In the genomic region with DNA sequence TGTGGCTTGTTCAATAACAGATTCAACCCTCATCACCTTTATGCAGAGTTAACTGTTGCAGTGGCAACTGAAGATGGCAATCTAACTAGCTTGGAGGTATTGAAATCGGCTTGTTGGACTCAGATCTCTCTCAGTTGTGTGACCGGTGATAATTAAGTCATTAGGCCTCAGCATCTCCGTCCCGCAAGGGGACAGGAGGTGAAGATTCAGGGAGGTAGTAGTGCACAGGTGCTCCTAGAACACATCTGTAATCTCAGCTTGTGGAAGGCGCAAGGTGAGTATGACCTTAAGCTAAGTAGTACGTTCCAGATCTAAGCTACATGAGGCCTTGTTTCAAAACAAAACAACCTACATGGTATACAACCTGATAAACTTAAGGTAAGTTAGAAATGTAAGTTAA, we compare ENCODE assay signal across 8 mouse cellular contexts. TPM values are rescaled to one million over a fixed set of nuclear protein-coding genes. Genes with fewer than 3 reads are reported as not detected.
A peak's percentile ranks its signal among the peaks of the same experiment; 100 is the strongest.
DNase-seq lines count a peak whose midpoint lies in the region; ATAC-seq and TF ChIP-seq lines count a peak whose summit lies in the region.

No protein-coding gene starts in this region.

- no peaks in the 10 kb centered on the region for H3K27me3 ChIP-seq in heart, embryonic 10.5 days (ENCODE audit: insufficient read depth, poor library complexity, severe bottlenecking)
- H3K27me3 ChIP-seq in lung, embryonic 16.5 days (ENCODE audit: control insufficient read depth, insufficient read depth, low read depth, low read length), result no peaks in the 10 kb centered on the region
- H3K27me3 ChIP-seq in intestine, postnatal 0 days (replicated peaks; ENCODE audit: control insufficient read depth, insufficient read depth, low read length), result no peaks in the 10 kb centered on the region
- H3K27me3 ChIP-seq in myocyte (ENCODE audit: control insufficient read depth, insufficient read depth, insufficient read length), result no peaks in the 10 kb centered on the region

- H3K4me2 ChIP-seq in lung, embryonic 16.5 days (ENCODE audit: low read depth, low read length), result peak overlapping the region; percentile 11
- no peak overlapping the region for H3K4me2 ChIP-seq in intestine, postnatal 0 days (replicated peaks; ENCODE audit: low read depth)
- peak overlapping the region; percentile 41 for H3K4me2 ChIP-seq in myocyte (ENCODE audit: low read depth)

- 54% methylated on average over 6 of the region's 6 CpGs for WGBS in heart, embryonic 10.5 days
- 50% methylated on average over 6 of the region's 6 CpGs for WGBS in lung, embryonic 16.5 days
- 52% methylated on average over 6 of the region's 6 CpGs for WGBS in intestine, postnatal 0 days

- peak overlapping the region; percentile 95; the same call in 1 of the 2 replicates for H3K27ac ChIP-seq in heart, embryonic 10.5 days
- no peak overlapping the region for H3K27ac ChIP-seq in lung, embryonic 16.5 days (ENCODE audit: low read length)
- H3K27ac ChIP-seq in intestine, postnatal 0 days (ENCODE audit: low read depth, low read length), result no peak overlapping the region

- no peak for DNase-seq in heart, embryonic 10.5 days (ENCODE audit: low spot score)
- no peak for DNase-seq in heart, adult 9 months (ENCODE audit: low spot score in 2 of 2)
- no peak for DNase-seq in lung, postnatal 4 days
- no peak for DNase-seq in embryo, embryonic 10 days (ENCODE audit: low spot score)
- no peak for DNase-seq in kidney, postnatal 4 days

- H3K79me2 ChIP-seq in myocyte (ENCODE audit: control insufficient read depth, insufficient read depth), result peaks cover 29% of the 10 kb centered on the region

- no peak for TF ChIP-seq POLR2A in myocyte (IDR thresholded peaks at IDR 0.05; ENCODE audit: insufficient read length, low read depth)

- TF ChIP-seq CTCF in intestine, postnatal 0 days (IDR thresholded peaks at IDR 0.05; ENCODE audit: low read depth), result no peak

- peaks cover 44% of the 10 kb centered on the region for H3K36me3 ChIP-seq in heart, embryonic 10.5 days
- H3K36me3 ChIP-seq in lung, embryonic 16.5 days (ENCODE audit: control insufficient read depth, insufficient read depth, low read length), result peaks cover 24% of the 10 kb centered on the region
- H3K36me3 ChIP-seq in intestine, postnatal 0 days (ENCODE audit: control insufficient read depth, insufficient read depth), result peaks cover 25% of the 10 kb centered on the region
- peaks cover 29% of the 10 kb centered on the region for H3K36me3 ChIP-seq in myocyte (ENCODE audit: control insufficient read depth, insufficient read depth)

- H3K9ac ChIP-seq in lung, embryonic 16.5 days (ENCODE audit: low read length), result no peak overlapping the region
- no peak overlapping the region for H3K9ac ChIP-seq in intestine, postnatal 0 days (ENCODE audit: low read depth, low read length)

- H3ac ChIP-seq in myocyte (ENCODE audit: control insufficient read depth, insufficient read length), result peak overlapping the region; percentile 44

- no peak for ATAC-seq in lung, embryonic 16.5 days (ENCODE audit: low read depth)
- ATAC-seq in intestine, postnatal 0 days, result no peak

- peak overlapping the region; percentile 90 for H3K4me3 ChIP-seq in heart, embryonic 10.5 days
- H3K4me3 ChIP-seq in lung, embryonic 16.5 days (ENCODE audit: low read length), result no peak overlapping the region
- H3K4me3 ChIP-seq in intestine, postnatal 0 days (ENCODE audit: low read depth, low read length), result peak overlapping the region; percentile 95; the same call in 1 of the 2 replicates
- peak overlapping the region; percentile 65 for H3K4me3 ChIP-seq in myocyte

- H3K9me3 ChIP-seq in heart, embryonic 10.5 days, result no peaks in the 10 kb centered on the region
- H3K9me3 ChIP-seq in lung, embryonic 16.5 days (ENCODE audit: control insufficient read depth, low read length), result no peaks in the 10 kb centered on the region
- H3K9me3 ChIP-seq in intestine, postnatal 0 days (ENCODE audit: control insufficient read depth), result no peaks in the 10 kb centered on the region

- H3K4me1 ChIP-seq in heart, embryonic 10.5 days, result no peaks in the 10 kb centered on the region
- 0 out of 2 replicates have a peak, but pooled peaks cover 2% of the 10 kb centered on the region for H3K4me1 ChIP-seq in lung, embryonic 16.5 days (replicated peaks; ENCODE audit: control insufficient read depth, insufficient read depth, low read length)
- H3K4me1 ChIP-seq in intestine, postnatal 0 days (replicated peaks; ENCODE audit: control insufficient read depth, insufficient read depth, low read length), result no peaks in the 10 kb centered on the region

TF ChIP-seq in myocyte, 11 proteins besides CTCF, POLR2A, EP300 and RAD21:
- no peak for TF ChIP-seq MAX (IDR thresholded peaks at IDR 0.05; ENCODE audit: low read depth)
- TF ChIP-seq MYOD1 (IDR thresholded peaks at IDR 0.05; ENCODE audit: control insufficient read depth in 1 of 3, insufficient read length in 2 of 3, low read depth in 2 of 3), result no peak
- TF ChIP-seq MYOG (IDR thresholded peaks at IDR 0.05; ENCODE audit: control insufficient read depth in 1 of 3, insufficient read depth in 1 of 3, insufficient read length in 2 of 3, low read depth in 2 of 3), result no peak
- TF ChIP-seq REST (IDR thresholded peaks at IDR 0.05; ENCODE audit: insufficient read depth, insufficient read length), result no peak
- TF ChIP-seq POLR2AphosphoS2 (IDR thresholded peaks at IDR 0.05; ENCODE audit: insufficient read length, low read depth), result no peak
- TF ChIP-seq TCF12 (IDR thresholded peaks at IDR 0.05; ENCODE audit: insufficient read depth, poor library complexity, severe bottlenecking), result no peak

RNA-seq across cellular contexts. Expression of a gene that starts 0.5 kb away (rescaled TPM):
- 530 and 623 TPM in 2 replicates for polyA plus RNA-seq in heart, embryonic 10.5 days (2016; fragmentation: Nextera tagmentation; extraction: Ambion mirVana)
- 606 and 647 TPM in 2 replicates for polyA plus RNA-seq in lung, embryonic 16.5 days (2015; fragmentation: Nextera tagmentation; extraction: Ambion mirVana)
- polyA plus RNA-seq in intestine, postnatal 0 days (2015; fragmentation: Nextera tagmentation; extraction: Ambion mirVana), result 348 and 361 TPM in 2 replicates
- 240 TPM for polyA plus RNA-seq in myocyte (2012; fragmentation: generic; extraction: Trizol)

RNA-seq across cellular contexts. Expression of a gene that starts 50.1 kb away (rescaled TPM):
- not detected in 2 replicates for polyA plus RNA-seq in heart, embryonic 10.5 days (2016; fragmentation: Nextera tagmentation; extraction: Ambion mirVana)
- not detected in 2 replicates for polyA plus RNA-seq in lung, embryonic 16.5 days (2015; fragmentation: Nextera tagmentation; extraction: Ambion mirVana)
- 0.90 and 0.93 TPM in 2 replicates for polyA plus RNA-seq in intestine, postnatal 0 days (2015; fragmentation: Nextera tagmentation; extraction: Ambion mirVana)
- polyA plus RNA-seq in myocyte (2012; fragmentation: generic; extraction: Trizol), result 3.2 TPM

RNA-seq across cellular contexts. Expression of a gene that starts 50.5 kb away (rescaled TPM):
- polyA plus RNA-seq in heart, embryonic 10.5 days (2016; fragmentation: Nextera tagmentation; extraction: Ambion mirVana), result 4.5 TPM in 2 replicates
- 5.4 TPM in 2 replicates for polyA plus RNA-seq in lung, embryonic 16.5 days (2015; fragmentation: Nextera tagmentation; extraction: Ambion mirVana)
- 1.9 and 2.5 TPM in 2 replicates for polyA plus RNA-seq in intestine, postnatal 0 days (2015; fragmentation: Nextera tagmentation; extraction: Ambion mirVana)
- 2.6 TPM for polyA plus RNA-seq in myocyte (2012; fragmentation: generic; extraction: Trizol)
